8 mouse cellular contexts compared by ENCODE assay signal in the genomic region with DNA sequence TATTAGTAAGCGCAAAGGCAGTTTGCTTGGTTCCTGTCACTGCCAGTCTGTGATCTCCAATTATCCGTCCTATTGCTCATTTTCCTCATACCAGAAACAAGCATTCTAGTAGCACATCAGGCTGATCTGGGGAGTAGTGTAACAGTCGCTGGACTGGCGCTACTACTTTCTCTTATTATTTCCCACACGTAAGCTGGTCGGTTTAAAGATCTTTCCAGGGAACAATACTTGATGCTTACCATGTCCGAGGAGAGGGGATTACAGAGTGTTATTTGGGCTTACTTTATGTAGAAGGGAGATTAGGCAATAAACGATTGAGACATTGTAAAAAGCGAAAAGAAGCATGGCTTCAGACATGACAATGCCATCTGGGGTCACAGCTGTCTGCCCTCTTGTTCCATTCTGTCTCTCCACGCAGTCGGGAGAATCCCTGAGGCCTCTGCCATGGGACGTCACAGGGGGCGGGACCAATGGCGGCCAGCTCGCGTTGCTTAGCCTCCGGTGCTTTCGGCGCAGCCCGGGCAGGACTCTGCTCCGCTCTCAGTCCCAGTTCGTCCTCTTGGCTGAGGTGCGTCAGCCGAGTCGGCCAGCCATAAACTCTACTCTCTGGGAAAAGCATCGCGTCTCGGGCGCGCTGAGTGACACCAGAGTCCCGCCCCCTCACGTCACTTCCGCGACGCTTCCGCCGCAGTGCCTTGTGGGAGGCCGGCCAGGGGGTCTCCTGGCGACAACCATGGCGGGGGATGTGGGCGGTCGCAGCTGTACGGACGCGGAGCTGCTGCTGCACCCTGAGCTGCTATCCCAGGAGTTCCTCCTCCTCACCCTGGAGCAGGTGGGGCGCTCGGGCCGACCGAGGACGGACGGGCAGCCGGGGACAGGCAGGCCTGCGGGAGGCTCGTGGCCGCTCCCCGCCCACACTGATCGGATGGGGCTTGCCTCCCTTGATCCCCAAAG. TPM values are rescaled to one million over a fixed set of nuclear protein-coding genes. Genes with fewer than 3 reads are reported as not detected.
A peak's percentile ranks its signal among the peaks of the same experiment; 100 is the strongest.
DNase-seq lines count a peak whose midpoint lies in the region; ATAC-seq lines count a peak whose summit lies in the region.

A gene (minus strand): TSS at position 607 of the 954 bp plus-strand sequence.
A gene (plus strand): TSS at position 680 of the 954 bp plus-strand sequence.

- peaks cover 33% of the 10 kb centered on the region for H3K4me1 ChIP-seq in hindbrain, embryonic 15.5 days (replicated peaks)

- no peaks in the 10 kb centered on the region for H3K27me3 ChIP-seq in hindbrain, embryonic 15.5 days

- peaks cover 18% of the 10 kb centered on the region for H3K36me3 ChIP-seq in hindbrain, embryonic 15.5 days
- H3K36me3 ChIP-seq in macrophage (ENCODE audit: inconsistent target) = no peaks in the 10 kb centered on the region

- H3K27ac ChIP-seq in hindbrain, embryonic 15.5 days (replicated peaks) = peak within 1 kb of the TSS; percentile 95
- peak within 1 kb of the TSS; percentile 68 for H3K27ac ChIP-seq in macrophage

- H3K9me3 ChIP-seq in hindbrain, embryonic 15.5 days = no peaks in the 10 kb centered on the region

- peak within 1 kb of the TSS; percentile 89 for H3K4me2 ChIP-seq in hindbrain, embryonic 15.5 days

- H3K9ac ChIP-seq in hindbrain, embryonic 15.5 days = peak within 1 kb of the TSS; percentile 97

- peak; percentile 97 for ATAC-seq in hindbrain, embryonic 15.5 days (ENCODE audit: low FRiP score, low read depth)

- peaks cover 28% of the 10 kb centered on the region for H3K79me2 ChIP-seq in macrophage (ENCODE audit: inconsistent target)

- 1% methylated on average over 57 of the region's 57 CpGs for WGBS in hindbrain, embryonic 15.5 days
- WGBS in macrophage (ENCODE audit: missing documents) = 1% methylated on average over 54 of the region's 57 CpGs

- peak; percentile 90 for DNase-seq in T-cell, adult 2 months (ENCODE audit: low spot score)
- peak; percentile 93 to 95 for DNase-seq in cerebellum, postnatal 36 days
- peak; percentile 95 to 96 for DNase-seq in frontal cortex, postnatal 36 days (ENCODE audit: low spot score in 2 of 2)
- DNase-seq in left cerebral cortex, adult 18-20 months (ENCODE audit: low spot score in 2 of 2) = peak; percentile 93 to 94
- DNase-seq in right cerebral cortex, adult 18-20 months = peak; percentile 93
- peak; percentile 67 for DNase-seq in urinary bladder, postnatal 10 days (ENCODE audit: low spot score)

- peak within 1 kb of the TSS; percentile 90 for H3K4me3 ChIP-seq in hindbrain, embryonic 15.5 days
- peak within 1 kb of the TSS; percentile 87 for H3K4me3 ChIP-seq in macrophage (ENCODE audit: inconsistent target)

RNA-seq across cellular contexts. Expression of the first gene that starts in this region (rescaled TPM):
- 15.1 and 16.4 TPM in 2 replicates for polyA plus RNA-seq in hindbrain, embryonic 15.5 days (2015; fragmentation: Nextera tagmentation; extraction: Ambion mirVana)
- 10 to 100 TPM; 37.7 to 41.8 TPM for total RNA-seq in left cerebral cortex, adult 18-20 months (2021)
- 100 to 1,000 TPM in 2 of 26 experiments, 10 to 100 TPM in 24; 20.0 to 111 (median 62.4) TPM for total RNA-seq in macrophage (2018; cell fraction: chromatin; rRNA removed)
- 10 to 100 TPM; 20.1 to 48.6 (median 35.8) TPM for total RNA-seq in macrophage (2018; cell fraction: cytosol; rRNA removed)
- total RNA-seq in macrophage (2018; cell fraction: nucleus; rRNA removed) = 100 to 1,000 TPM in 2 of 26 experiments, 10 to 100 TPM in 24; 21.0 to 127 (median 51.5) TPM
- polyA plus RNA-seq in macrophage (2018) = 33.2 to 39.5 TPM (median 35.6 TPM) in 3 replicates

RNA-seq across cellular contexts. Expression of the second gene that starts in this region (rescaled TPM):
- 41.1 and 42.5 TPM in 2 replicates for polyA plus RNA-seq in hindbrain, embryonic 15.5 days (2015; fragmentation: Nextera tagmentation; extraction: Ambion mirVana)
- total RNA-seq in left cerebral cortex, adult 18-20 months (2021) = 10 to 100 TPM; 24.7 to 25.3 TPM
- 10 to 100 TPM in 10 of 26 experiments, 1 to 10 TPM in 16; 2.7 to 17.9 (median 7.6) TPM for total RNA-seq in macrophage (2018; cell fraction: chromatin; rRNA removed)
- 10 to 100 TPM in 5 of 26 experiments, 1 to 10 TPM in 21; 4.6 to 11.2 (median 7.8) TPM for total RNA-seq in macrophage (2018; cell fraction: cytosol; rRNA removed)
- 10 to 100 TPM in 10 of 26 experiments, 1 to 10 TPM in 16; 3.7 to 22.7 (median 8.8) TPM for total RNA-seq in macrophage (2018; cell fraction: nucleus; rRNA removed)
- polyA plus RNA-seq in macrophage (2018) = 5.9 to 9.9 TPM (median 9.8 TPM) in 3 replicates

Comparison
In these comparisons a context has a peak if more than half of its experiments do, and no peak if none do; other contexts are left out.
1. Peak in every context shown above with its lines: DNase-seq, ATAC-seq, H3K4me3 ChIP-seq and H3K27ac ChIP-seq.